Mouse (Mus musculus): ENCODE data around the gene Mcu. TPM values are rescaled to one million over a fixed set of nuclear protein-coding genes. Genes with fewer than 3 reads are reported as not detected.

Gene Mcu
- polyA plus RNA-seq, 1 experiment from 2014 or later: 23.8 TPM

- H3K9ac ChIP-seq (ENCODE audit: low read length): no peak overlapping the region
- WGBS: 92% methylated on average over 4 of the region's 4 CpGs
- ATAC-seq (replicated peaks; ENCODE audit: extremely low read depth, insufficient read depth, low FRiP score): no peak
Observed at GRCm38 (mm10) chr10:59466626-59467025, 149.9 kb downstream of the Mcu start.

GRCm38 (mm10) chr10:59465546-59465945, 150.9 kb downstream of the Mcu start:
- 90% methylated on average over 3 of the region's 3 CpGs for WGBS
- Histone ChIP-seq H3K27ac (ENCODE audit: low read length) (no peak overlapping the region), H3K4me3 (ENCODE audit: low read length) (no peak overlapping the region), H3K4me2 (ENCODE audit: low read depth, low read length) (no peak overlapping the region), H3K36me3 (ENCODE audit: control insufficient read depth, insufficient read depth) (no peaks in the 10 kb centered on the region), H3K9ac (ENCODE audit: low read length) (no peak overlapping the region), H3K9me3 (replicated peaks; ENCODE audit: control insufficient read depth, low read length) (no peaks in the 10 kb centered on the region), H3K4me1 (ENCODE audit: control insufficient read depth, insufficient read depth, low read length) (peaks cover 15% of the 10 kb centered on the region), H3K27me3 (ENCODE audit: control insufficient read depth, insufficient read depth, low read length) (no peaks in the 10 kb centered on the region)
- no peak for ATAC-seq (replicated peaks; ENCODE audit: extremely low read depth, insufficient read depth, low FRiP score)

More at GRCm38 (mm10) chr10:59466626-59467025, 149.9 kb downstream of the Mcu start:
- no peak overlapping the region for H3K27ac ChIP-seq (ENCODE audit: low read length)
- no peak overlapping the region for H3K4me2 ChIP-seq (ENCODE audit: low read depth, low read length)
- H3K36me3 ChIP-seq (ENCODE audit: control insufficient read depth, insufficient read depth): no peaks in the 10 kb centered on the region
- no peak overlapping the region for H3K4me3 ChIP-seq (ENCODE audit: low read length)
- H3K4me1 ChIP-seq (ENCODE audit: control insufficient read depth, insufficient read depth, low read length): peaks cover 18% of the 10 kb centered on the region
- no peaks in the 10 kb centered on the region for H3K27me3 ChIP-seq (ENCODE audit: control insufficient read depth, insufficient read depth, low read length)
- no peaks in the 10 kb centered on the region for H3K9me3 ChIP-seq (replicated peaks; ENCODE audit: control insufficient read depth, low read length)

- no peak for ATAC-seq (replicated peaks; ENCODE audit: extremely low read depth, insufficient read depth, low FRiP score)
- 78% methylated on average over 6 of the region's 6 CpGs for WGBS
Observed at GRCm38 (mm10) chr10:59462307-59462706, 154.2 kb downstream of the Mcu start.

GRCm38 (mm10) chr10:59459767-59460166, 156.7 kb downstream of the Mcu start:
- H3K4me2 ChIP-seq (ENCODE audit: low read depth, low read length): no peak overlapping the region
- H3K9me3 ChIP-seq (replicated peaks; ENCODE audit: control insufficient read depth, low read length): no peaks in the 10 kb centered on the region
- H3K9ac ChIP-seq (ENCODE audit: low read length): no peak overlapping the region
- ATAC-seq (replicated peaks; ENCODE audit: extremely low read depth, insufficient read depth, low FRiP score): no peak
- H3K27me3 ChIP-seq (ENCODE audit: control insufficient read depth, insufficient read depth, low read length): no peaks in the 10 kb centered on the region
- H3K4me3 ChIP-seq (ENCODE audit: low read length): no peak overlapping the region
- H3K36me3 ChIP-seq (ENCODE audit: control insufficient read depth, insufficient read depth): no peaks in the 10 kb centered on the region
- peaks cover 4% of the 10 kb centered on the region; the same call in 1 of the 2 replicates for H3K4me1 ChIP-seq (ENCODE audit: control insufficient read depth, insufficient read depth, low read length)
- no peak overlapping the region for H3K27ac ChIP-seq (ENCODE audit: low read length)
- WGBS: 91% methylated on average over 12 of the region's 12 CpGs

More at GRCm38 (mm10) chr10:59462307-59462706, 154.2 kb downstream of the Mcu start:
- Histone ChIP-seq H3K4me2 (ENCODE audit: low read depth, low read length) (no peak overlapping the region), H3K4me3 (ENCODE audit: low read length) (no peak overlapping the region), H3K9ac (ENCODE audit: low read length) (no peak overlapping the region), H3K27me3 (ENCODE audit: control insufficient read depth, insufficient read depth, low read length) (no peaks in the 10 kb centered on the region), H3K4me1 (ENCODE audit: control insufficient read depth, insufficient read depth, low read length) (peaks cover 4% of the 10 kb centered on the region; the same call in 1 of the 2 replicates), H3K27ac (ENCODE audit: low read length) (no peak overlapping the region), H3K9me3 (replicated peaks; ENCODE audit: control insufficient read depth, low read length) (no peaks in the 10 kb centered on the region), H3K36me3 (ENCODE audit: control insufficient read depth, insufficient read depth) (no peaks in the 10 kb centered on the region)

GRCm38 (mm10) chr10:59454631-59455030, 161.9 kb downstream of the Mcu start:
- H3K4me3 ChIP-seq (ENCODE audit: low read length): no peak overlapping the region
- no peaks in the 10 kb centered on the region for H3K9me3 ChIP-seq (replicated peaks; ENCODE audit: control insufficient read depth, low read length)
- H3K27ac ChIP-seq (ENCODE audit: low read length): no peak overlapping the region
- no peak for ATAC-seq (replicated peaks; ENCODE audit: extremely low read depth, insufficient read depth, low FRiP score)
- peaks cover 6% of the 10 kb centered on the region for H3K36me3 ChIP-seq (ENCODE audit: control insufficient read depth, insufficient read depth)
- H3K4me1 ChIP-seq (ENCODE audit: control insufficient read depth, insufficient read depth, low read length): no peaks in the 10 kb centered on the region
- H3K9ac ChIP-seq (ENCODE audit: low read length): no peak overlapping the region
- WGBS: 94% methylated on average over 15 of the region's 15 CpGs
- H3K4me2 ChIP-seq (ENCODE audit: low read depth, low read length): no peak overlapping the region
- no peaks in the 10 kb centered on the region for H3K27me3 ChIP-seq (ENCODE audit: control insufficient read depth, insufficient read depth, low read length)

- Histone ChIP-seq H3K4me3 (ENCODE audit: low read length) (no peak overlapping the region), H3K27ac (ENCODE audit: low read length) (no peak overlapping the region), H3K36me3 (ENCODE audit: control insufficient read depth, insufficient read depth) (peaks cover 6% of the 10 kb centered on the region), H3K27me3 (ENCODE audit: control insufficient read depth, insufficient read depth, low read length) (no peaks in the 10 kb centered on the region), H3K9ac (ENCODE audit: low read length) (no peak overlapping the region), H3K9me3 (replicated peaks; ENCODE audit: control insufficient read depth, low read length) (no peaks in the 10 kb centered on the region), H3K4me1 (ENCODE audit: control insufficient read depth, insufficient read depth, low read length) (0 out of 2 replicates have a peak, but pooled peaks cover 5% of the 10 kb centered on the region), H3K4me2 (ENCODE audit: low read depth, low read length) (no peak overlapping the region)
- peak; percentile 78 for ATAC-seq (replicated peaks; ENCODE audit: extremely low read depth, insufficient read depth, low FRiP score)
- 42% methylated on average over 5 of the region's 5 CpGs for WGBS
Observed at GRCm38 (mm10) chr10:59451839-59452238, 164.7 kb downstream of the Mcu start.

GRCm38 (mm10) chr10:59447546-59447945, 168.9 kb downstream of the Mcu start:
- no peak overlapping the region for H3K4me3 ChIP-seq (ENCODE audit: low read length)

GRCm38 (mm10) chr10:59446911-59447437, 169.5 kb downstream of the Mcu start:
- H3K27ac ChIP-seq (ENCODE audit: low read length): peak overlapping the region; percentile 53
- H3K4me2 ChIP-seq (ENCODE audit: low read depth, low read length): peak overlapping the region; percentile 13; the same call in 1 of the 2 replicates
- ATAC-seq (replicated peaks; ENCODE audit: extremely low read depth, insufficient read depth, low FRiP score): no peak
- H3K9me3 ChIP-seq (replicated peaks; ENCODE audit: control insufficient read depth, low read length): no peaks in the 10 kb centered on the region
- peaks cover 32% of the 10 kb centered on the region for H3K4me1 ChIP-seq (ENCODE audit: control insufficient read depth, insufficient read depth, low read length)
- no peaks in the 10 kb centered on the region for H3K27me3 ChIP-seq (ENCODE audit: control insufficient read depth, insufficient read depth, low read length)
- 70% methylated on average over 10 of the region's 10 CpGs for WGBS
- H3K9ac ChIP-seq (ENCODE audit: low read length): no peak overlapping the region
- no peak overlapping the region for H3K4me3 ChIP-seq (ENCODE audit: low read length)
- H3K36me3 ChIP-seq (ENCODE audit: control insufficient read depth, insufficient read depth): 0 out of 2 replicates have a peak, but pooled peaks cover 3% of the 10 kb centered on the region

More at GRCm38 (mm10) chr10:59447546-59447945, 168.9 kb downstream of the Mcu start:
- Histone ChIP-seq H3K4me1 (ENCODE audit: control insufficient read depth, insufficient read depth, low read length) (peaks cover 30% of the 10 kb centered on the region), H3K9ac (ENCODE audit: low read length) (no peak overlapping the region), H3K4me2 (ENCODE audit: low read depth, low read length) (no peak overlapping the region), H3K36me3 (ENCODE audit: control insufficient read depth, insufficient read depth) (0 out of 2 replicates have a peak, but pooled peaks cover 3% of the 10 kb centered on the region), H3K9me3 (replicated peaks; ENCODE audit: control insufficient read depth, low read length) (no peaks in the 10 kb centered on the region), H3K27ac (ENCODE audit: low read length) (peak overlapping the region; percentile 53), H3K27me3 (ENCODE audit: control insufficient read depth, insufficient read depth, low read length) (no peaks in the 10 kb centered on the region)
- WGBS: 39% methylated on average over 9 of the region's 9 CpGs
- no peak for ATAC-seq (replicated peaks; ENCODE audit: extremely low read depth, insufficient read depth, low FRiP score)

GRCm38 (mm10) chr10:59444635-59445034, 171.9 kb downstream of the Mcu start:
- H3K4me3 ChIP-seq (ENCODE audit: low read length): no peak overlapping the region
- H3K4me1 ChIP-seq (ENCODE audit: control insufficient read depth, insufficient read depth, low read length): peaks cover 40% of the 10 kb centered on the region
- no peak overlapping the region for H3K27ac ChIP-seq (ENCODE audit: low read length)
- ATAC-seq (replicated peaks; ENCODE audit: extremely low read depth, insufficient read depth, low FRiP score): no peak
- no peak overlapping the region for H3K9ac ChIP-seq (ENCODE audit: low read length)
- no peaks in the 10 kb centered on the region for H3K36me3 ChIP-seq (ENCODE audit: control insufficient read depth, insufficient read depth)
- WGBS: 53% methylated on average over 8 of the region's 8 CpGs
- H3K4me2 ChIP-seq (ENCODE audit: low read depth, low read length): no peak overlapping the region
- H3K27me3 ChIP-seq (ENCODE audit: control insufficient read depth, insufficient read depth, low read length): no peaks in the 10 kb centered on the region
- H3K9me3 ChIP-seq (replicated peaks; ENCODE audit: control insufficient read depth, low read length): no peaks in the 10 kb centered on the region

Measured in heart, embryonic 16.5 days (tissue).